Mouse (Mus musculus): ENCODE data around the gene Tecpr1.
A peak's percentile ranks its signal among the peaks of the same experiment; 100 is the strongest.

Gene Tecpr1

GRCm38 (mm10) chr5:144223503-144223862 lies at the start of gene Tecpr1:
Gene Tecpr1, minus strand, starts transcription at chr5:144223615.
- DNase-seq (ENCODE audit: low spot score) = peak; percentile 96

GRCm38 (mm10) chr5:144271772-144272171 lies 48.4 kb upstream of the Tecpr1 start:
- DNase-seq (ENCODE audit: low spot score) = no peak

DNA sequence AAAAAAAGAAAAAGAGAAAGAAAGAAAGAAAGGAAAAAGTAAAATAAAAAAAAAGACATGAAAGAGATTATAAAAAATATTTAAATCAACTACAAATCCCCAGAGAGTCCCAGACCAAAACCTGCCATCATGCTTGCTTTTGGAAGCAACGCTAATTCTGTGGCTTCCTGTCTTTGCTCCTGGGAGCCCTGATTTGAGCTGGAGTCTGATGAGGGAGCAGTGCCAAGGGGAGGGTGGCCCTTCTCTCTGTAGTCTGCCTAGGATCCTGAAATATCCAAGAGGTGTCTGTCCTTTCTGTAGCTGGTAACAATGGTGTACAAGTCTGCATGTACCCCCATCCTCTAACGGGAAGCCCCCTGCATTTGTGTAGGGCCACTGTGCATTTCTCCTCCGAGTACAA lies 47.7 kb upstream of the Tecpr1 start:
- no peak for DNase-seq (ENCODE audit: low spot score)

DNA sequence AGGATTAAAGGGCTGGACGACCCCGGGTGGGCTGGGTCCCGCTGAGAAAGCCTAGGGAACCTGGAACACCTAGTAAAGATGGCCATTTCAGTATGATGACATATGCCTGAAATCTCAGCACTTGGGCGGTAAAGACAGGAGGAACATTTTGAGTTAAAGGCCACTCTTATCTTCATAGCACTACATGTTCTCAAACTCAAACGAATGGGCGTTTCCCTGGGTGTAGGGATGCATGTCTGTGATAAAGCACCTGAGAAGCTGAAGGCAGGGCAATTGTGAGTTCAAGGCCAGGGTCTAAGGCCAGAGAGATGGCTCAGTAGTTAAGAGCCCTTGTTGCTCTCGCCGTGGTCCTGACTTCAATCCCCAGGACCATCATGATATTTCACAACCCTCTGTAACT lies 47.0 kb upstream of the Tecpr1 start:
- DNase-seq (ENCODE audit: low spot score) = no peak

GRCm38 (mm10) chr5:144269926-144270325 lies 46.5 kb upstream of the Tecpr1 start:
- no peak for DNase-seq (ENCODE audit: low spot score)

GRCm38 (mm10) chr5:144267535-144268241 lies 44.3 kb upstream of the Tecpr1 start:
- DNase-seq (ENCODE audit: low spot score) = no peak

- DNase-seq (ENCODE audit: low spot score) = no peak
Measured at GRCm38 (mm10) chr5:144263496-144263895, 40.1 kb upstream of the Tecpr1 start.

- DNase-seq (ENCODE audit: low spot score) = no peak
Measured at GRCm38 (mm10) chr5:144263082-144263481, 39.7 kb upstream of the Tecpr1 start.

GRCm38 (mm10) chr5:144261829-144262228 lies 38.4 kb upstream of the Tecpr1 start:
- no peak for DNase-seq (ENCODE audit: low spot score)

GRCm38 (mm10) chr5:144261309-144261708 lies 37.9 kb upstream of the Tecpr1 start:
- DNase-seq (ENCODE audit: low spot score) = no peak

GRCm38 (mm10) chr5:144260464-144260863 lies 37.0 kb upstream of the Tecpr1 start:
- DNase-seq (ENCODE audit: low spot score) = no peak

DNA sequence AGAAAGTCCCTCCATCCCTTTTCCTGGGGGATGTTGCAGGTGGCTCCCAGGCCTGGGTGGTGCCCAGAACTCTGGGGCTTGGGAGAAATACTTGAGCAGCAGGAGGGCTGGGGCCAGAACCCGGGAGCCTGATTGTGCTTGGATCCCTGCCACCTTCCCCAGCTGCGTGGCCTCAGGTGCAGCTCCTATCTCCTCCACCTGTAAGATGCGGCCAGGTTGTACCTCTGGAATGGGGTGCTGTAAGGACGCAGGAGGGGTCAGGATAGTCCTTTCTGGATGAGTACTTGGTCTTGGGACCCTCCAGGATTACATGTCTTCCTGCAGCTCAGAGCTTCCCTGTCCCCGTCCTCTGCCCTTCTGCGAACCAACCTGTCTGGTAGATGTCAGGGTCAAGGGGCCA lies 35.8 kb upstream of the Tecpr1 start:
- no peak for DNase-seq (ENCODE audit: low spot score)

- DNase-seq (ENCODE audit: low spot score) = no peak
Measured at GRCm38 (mm10) chr5:144258687-144259086, 35.3 kb upstream of the Tecpr1 start.

DNA sequence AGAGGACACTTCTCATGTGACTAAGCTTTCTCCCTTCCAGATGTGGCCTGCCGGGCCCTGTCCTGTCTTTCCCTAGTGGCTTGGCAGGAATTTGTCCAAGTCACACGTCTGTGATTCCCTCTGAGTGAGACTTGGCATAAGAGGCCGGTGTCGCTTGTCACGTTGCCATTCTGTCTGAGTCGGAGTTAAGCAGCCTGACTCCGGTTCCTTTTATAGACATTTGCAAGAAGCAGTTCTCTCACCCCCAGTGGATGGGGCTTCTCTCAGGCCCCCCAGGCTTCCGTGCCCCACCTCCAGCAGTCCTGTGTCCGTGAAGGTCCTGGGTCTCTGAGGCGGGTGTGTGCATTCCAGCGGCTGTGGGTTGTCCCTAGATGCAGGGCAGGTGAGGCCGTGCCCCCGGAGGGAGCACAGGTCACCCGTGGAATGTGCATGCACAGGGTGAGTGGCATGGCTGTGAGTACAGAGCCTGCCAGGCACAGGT lies 34.8 kb upstream of the Tecpr1 start:
- peak; percentile 20 for DNase-seq (ENCODE audit: low spot score)

DNA sequence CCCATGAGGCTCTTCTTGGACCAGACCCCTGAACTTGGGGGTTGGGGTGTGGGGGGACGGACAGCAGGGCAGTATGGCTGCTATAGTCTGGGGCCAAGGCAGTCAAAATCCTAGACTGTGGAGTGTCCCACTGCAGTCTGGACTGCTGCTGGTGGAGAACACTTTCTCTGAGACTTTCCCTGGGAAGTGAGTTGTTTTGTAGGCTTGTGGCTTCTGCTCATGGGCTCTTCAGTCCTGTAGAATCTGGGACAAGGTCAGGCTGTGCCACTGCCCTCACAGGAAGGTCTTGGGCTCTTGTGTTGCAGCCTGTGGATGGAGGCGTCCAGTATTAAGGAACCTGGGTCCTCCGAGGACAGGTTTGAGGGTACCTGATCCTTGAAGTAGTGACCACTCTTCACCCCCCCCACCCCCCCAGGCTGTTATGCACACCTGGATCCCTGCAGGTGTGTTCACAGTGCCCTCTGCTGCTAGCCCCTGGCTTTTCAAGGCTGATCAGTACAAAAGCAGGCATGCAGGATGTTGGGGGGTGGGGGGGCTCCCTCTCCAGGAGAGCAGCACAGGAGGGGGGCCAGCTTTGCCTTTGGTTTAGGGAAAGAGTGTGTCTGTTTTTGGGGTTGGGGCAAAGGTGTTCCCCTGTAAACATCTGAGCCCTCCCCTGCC lies 34.2 kb upstream of the Tecpr1 start:
- no peak for DNase-seq (ENCODE audit: low spot score)

- no peak for DNase-seq (ENCODE audit: low spot score)
Measured at GRCm38 (mm10) chr5:144256888-144257287, 33.5 kb upstream of the Tecpr1 start.

DNA sequence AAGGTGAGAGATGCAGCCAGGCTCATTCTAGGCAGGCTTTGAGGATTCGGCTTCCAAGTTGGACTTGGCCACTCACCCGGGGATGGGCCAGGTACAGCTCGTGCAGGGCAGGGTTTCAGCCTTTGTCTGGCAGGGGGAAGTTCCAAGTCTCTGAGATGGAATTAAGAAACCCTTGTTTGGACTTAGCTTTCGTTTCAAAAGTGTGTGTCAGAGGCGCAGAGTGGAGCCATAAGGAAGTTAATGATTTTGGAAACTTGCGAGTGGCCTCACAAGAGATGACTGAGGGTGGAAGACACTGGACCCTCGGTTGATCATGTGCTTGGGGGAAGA lies 33.1 kb upstream of the Tecpr1 start:
- DNase-seq (ENCODE audit: low spot score) = no peak

- peak; percentile 80 for DNase-seq (ENCODE audit: low spot score)
Measured at GRCm38 (mm10) chr5:144255632-144256540, 32.5 kb upstream of the Tecpr1 start.

DNA sequence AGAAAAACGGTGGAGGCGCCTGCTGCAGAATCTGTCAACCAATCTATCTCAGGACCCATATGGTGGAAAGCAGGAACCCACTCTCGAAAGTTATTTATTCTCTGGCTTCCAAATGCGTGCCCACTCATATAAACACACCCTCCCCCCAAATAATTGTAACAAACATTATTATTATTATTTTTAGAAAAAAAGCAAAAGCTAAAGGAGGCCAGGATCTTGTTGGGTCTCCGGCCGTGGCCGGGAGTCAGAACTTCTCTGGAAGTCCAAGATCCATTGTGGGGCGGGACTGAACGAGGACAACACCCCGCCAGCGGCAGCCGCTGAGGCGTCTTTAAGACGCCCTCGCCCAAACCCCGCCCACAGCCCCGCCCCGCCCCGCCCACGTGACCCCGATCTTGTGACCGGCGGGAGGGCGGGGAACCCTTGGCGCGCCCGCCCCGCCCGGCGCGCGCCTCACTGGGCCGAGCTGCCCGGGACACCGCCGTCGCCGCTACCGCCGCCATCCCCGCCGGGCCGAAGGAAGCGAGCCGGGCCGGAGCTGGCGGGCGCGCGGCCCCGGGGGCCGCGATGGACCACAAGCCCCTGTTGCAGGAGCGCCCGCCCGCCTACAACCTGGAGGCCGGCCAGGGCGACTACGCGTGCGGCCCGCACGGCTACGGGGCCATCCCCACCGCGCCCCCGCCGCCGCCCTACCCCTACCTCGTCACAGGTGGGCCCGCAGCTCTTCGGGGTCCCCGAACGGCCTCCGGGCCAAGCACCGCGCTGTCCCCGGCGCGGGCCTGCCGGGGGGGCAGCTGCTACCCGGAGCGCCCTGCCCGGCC lies 31.6 kb upstream of the Tecpr1 start:
- peak; percentile 95 for DNase-seq (ENCODE audit: low spot score)

- DNase-seq (ENCODE audit: low spot score) = peak; percentile 33
Measured at GRCm38 (mm10) chr5:144254122-144254810, 30.9 kb upstream of the Tecpr1 start.

GRCm38 (mm10) chr5:144253212-144253611 lies 29.8 kb upstream of the Tecpr1 start:
- no peak for DNase-seq (ENCODE audit: low spot score)

Data from embryo, embryonic 10.5 days (tissue).